Mouse (Mus musculus) lung, postnatal 4 days (tissue): Measurements from ENCODE around the gene Abhd4.

Experiments used
- DNase-seq, 2 experiments: peaks; one replicate each; pipeline ENCODE4 v3.0.0; 2021

The Abhd4 gene

GRCm38 (mm10) chr14:54284839-54285238 is 30.9 kb downstream of the Abhd4 start, which contains the start of gene Olfr49:
Gene Olfr49, minus strand, starts transcription at chr14:54284939.
- no peak for DNase-seq

GRCm38 (mm10) chr14:54300136-54300535 is 46.1 kb downstream of the Abhd4 start:
- DNase-seq = no peak

GRCm38 (mm10) chr14:54300676-54301075 is 46.7 kb downstream of the Abhd4 start:
- no peak for DNase-seq

GRCm38 (mm10) chr14:54311763-54312162 is 57.8 kb downstream of the Abhd4 start:
- DNase-seq = no peak
